Mouse (Mus musculus) olfactory bulb, adult 2 months (tissue): ENCODE results near the gene Xxylt1.

ENCODE experiments used
- CTCF ChIP-seq: fragments of 200-500 bp; IDR thresholded peaks from 2 replicates; pipeline ENCODE4 v1.5.1; 2012; ENCODE audit warnings: low read depth, mild to moderate bottlenecking, low read length, moderate library complexity; ENCODE audit not compliant: insufficient read depth
- POLR2A ChIP-seq: fragments of 200-500 bp; IDR thresholded peaks from 2 replicates; pipeline ENCODE4 v1.6.1; 2012; ENCODE audit warnings: mild to moderate bottlenecking, low read depth, low read length, moderate library complexity; ENCODE audit not compliant: insufficient read depth

GRCm38 (mm10) chr16:31066344-31067098 is 14.7 kb downstream of the Xxylt1 start:
- no peak for TF ChIP-seq CTCF
- no peak for TF ChIP-seq POLR2A
